In genomic region chr5:69507045-69507444, GRCm38 (mm10) we compare ENCODE assay signal across 20 mouse cellular contexts. TPM values are rescaled to one million over a fixed set of nuclear protein-coding genes. Genes with fewer than 3 reads are reported as not detected.
DNase-seq lines count a peak whose midpoint lies in the region; ATAC-seq and TF ChIP-seq lines count a peak whose summit lies in the region.
"Had no signal": no experiment of that assay in that cellular context is flagged by ENCODE, and none has a peak within 500 bp of the region (broad histone marks: within the 10 kb centered on the region; RNA-seq: fewer than 3 reads in every experiment).

No protein-coding gene starts in this region.

- no peaks in the 10 kb centered on the region for H3K36me3 ChIP-seq in forebrain, embryonic 14.5 days (ENCODE audit: control insufficient read depth, insufficient read depth, low read length)
- no peaks in the 10 kb centered on the region for H3K36me3 ChIP-seq in forebrain, embryonic 12.5 days (replicated peaks)
- no peaks in the 10 kb centered on the region for H3K36me3 ChIP-seq in forebrain, embryonic 16.5 days (ENCODE audit: control insufficient read depth, insufficient read depth)
- no peaks in the 10 kb centered on the region for H3K36me3 ChIP-seq in heart, embryonic 12.5 days
- H3K36me3 ChIP-seq: embryonic facial prominence, embryonic 13.5 days; embryonic facial prominence, embryonic 15.5 days had no signal

- no peak overlapping the region for H3K4me2 ChIP-seq in forebrain, embryonic 14.5 days (ENCODE audit: low read length)
- H3K4me2 ChIP-seq in forebrain, embryonic 12.5 days: no peak overlapping the region
- no peak overlapping the region for H3K4me2 ChIP-seq in forebrain, embryonic 16.5 days (ENCODE audit: low read length)
- no peak overlapping the region for H3K4me2 ChIP-seq in heart, embryonic 12.5 days
- H3K4me2 ChIP-seq: embryonic facial prominence, embryonic 13.5 days; embryonic facial prominence, embryonic 15.5 days had no signal

- H3K4me1 ChIP-seq in forebrain, embryonic 14.5 days (ENCODE audit: control insufficient read depth, insufficient read depth, low read length): no peaks in the 10 kb centered on the region
- no peaks in the 10 kb centered on the region for H3K4me1 ChIP-seq in forebrain, embryonic 12.5 days
- no peaks in the 10 kb centered on the region for H3K4me1 ChIP-seq in forebrain, embryonic 16.5 days (replicated peaks; ENCODE audit: control insufficient read depth, insufficient read depth, low read length)
- H3K4me1 ChIP-seq in heart, embryonic 12.5 days (replicated peaks): no peaks in the 10 kb centered on the region
- H3K4me1 ChIP-seq: embryonic facial prominence, embryonic 13.5 days; embryonic facial prominence, embryonic 15.5 days had no signal

- no peaks in the 10 kb centered on the region for H3K9me3 ChIP-seq in forebrain, embryonic 14.5 days (replicated peaks; ENCODE audit: control insufficient read depth, low read length)
- no peaks in the 10 kb centered on the region for H3K9me3 ChIP-seq in forebrain, embryonic 12.5 days
- no peaks in the 10 kb centered on the region for H3K9me3 ChIP-seq in forebrain, embryonic 16.5 days (ENCODE audit: control insufficient read depth, low read length)
- no peaks in the 10 kb centered on the region for H3K9me3 ChIP-seq in heart, embryonic 12.5 days (replicated peaks)
- H3K9me3 ChIP-seq: embryonic facial prominence, embryonic 13.5 days; embryonic facial prominence, embryonic 15.5 days had no signal

- no peak overlapping the region for H3K27ac ChIP-seq in forebrain, embryonic 14.5 days (ENCODE audit: low read depth, low read length)
- no peak overlapping the region for H3K27ac ChIP-seq in forebrain, embryonic 12.5 days
- no peak overlapping the region for H3K27ac ChIP-seq in forebrain, embryonic 16.5 days (ENCODE audit: low read length)
- no peak overlapping the region for H3K27ac ChIP-seq in heart, embryonic 12.5 days (ENCODE audit: poor library complexity, severe bottlenecking)
- H3K27ac ChIP-seq: embryonic facial prominence, embryonic 13.5 days; embryonic facial prominence, embryonic 15.5 days had no signal

- TF ChIP-seq POLR2A in brain, embryonic 14.5 days (IDR thresholded peaks at IDR 0.05; ENCODE audit: borderline replicate concordance, extremely low read depth, insufficient read depth, insufficient read length, poor library complexity, severe bottlenecking): no peak

- DNase-seq in forebrain, embryonic 14.5 days (ENCODE audit: low spot score): peak; percentile 29
- DNase-seq in brain, embryonic 14.5 days (ENCODE audit: low read depth): peak; percentile 28
- DNase-seq in right cerebral cortex, adult 2 months (ENCODE audit: low spot score in 2 of 2): no peak
- DNase-seq: adrenal gland, adult 2 months; adrenal gland, postnatal 10 days; adrenal gland, postnatal 25 days; cerebellum, adult 11-12 months; cerebellum, adult 8-10 months; cerebellum, adult 9-11 months; cerebellum, postnatal 14 days; cerebellum, postnatal 36 days; embryo, embryonic 11 days had no signal

- WGBS in forebrain, embryonic 14.5 days: 81% methylated on average over 3 of the region's 3 CpGs
- 88% methylated on average over 3 of the region's 3 CpGs for WGBS in forebrain, embryonic 12.5 days
- 72% methylated on average over 3 of the region's 3 CpGs for WGBS in forebrain, embryonic 16.5 days
- 75% methylated on average over 3 of the region's 3 CpGs for WGBS in heart, embryonic 12.5 days

- no peak overlapping the region for H3K9ac ChIP-seq in forebrain, embryonic 14.5 days (ENCODE audit: low read length)
- no peak overlapping the region for H3K9ac ChIP-seq in forebrain, embryonic 12.5 days
- no peak overlapping the region for H3K9ac ChIP-seq in forebrain, embryonic 16.5 days (replicated peaks; ENCODE audit: low read depth, low read length)
- no peak overlapping the region for H3K9ac ChIP-seq in heart, embryonic 12.5 days
- H3K9ac ChIP-seq: embryonic facial prominence, embryonic 13.5 days; embryonic facial prominence, embryonic 15.5 days had no signal

- no peaks in the 10 kb centered on the region for H3K27me3 ChIP-seq in forebrain, embryonic 14.5 days (replicated peaks; ENCODE audit: control insufficient read depth, insufficient read depth, low read length)
- no peaks in the 10 kb centered on the region for H3K27me3 ChIP-seq in forebrain, embryonic 12.5 days
- no peaks in the 10 kb centered on the region for H3K27me3 ChIP-seq in forebrain, embryonic 16.5 days (replicated peaks; ENCODE audit: control insufficient read depth, insufficient read depth, low read length)
- no peaks in the 10 kb centered on the region for H3K27me3 ChIP-seq in heart, embryonic 12.5 days (replicated peaks)
- H3K27me3 ChIP-seq: embryonic facial prominence, embryonic 13.5 days; embryonic facial prominence, embryonic 15.5 days had no signal

- ATAC-seq in forebrain, embryonic 14.5 days: no peak
- no peak for ATAC-seq in forebrain, embryonic 12.5 days (ENCODE audit: low FRiP score)
- ATAC-seq in forebrain, embryonic 16.5 days: peak; percentile 76
- ATAC-seq in heart, embryonic 12.5 days (ENCODE audit: insufficient number of reproducible peaks, low FRiP score): no peak

- H3K4me3 ChIP-seq in forebrain, embryonic 14.5 days (ENCODE audit: low read depth, low read length): no peak overlapping the region
- H3K4me3 ChIP-seq in forebrain, embryonic 12.5 days (replicated peaks): no peak overlapping the region
- H3K4me3 ChIP-seq in forebrain, embryonic 16.5 days (replicated peaks; ENCODE audit: low read length): no peak overlapping the region
- H3K4me3 ChIP-seq in heart, embryonic 12.5 days: no peak overlapping the region
- H3K4me3 ChIP-seq: embryonic facial prominence, embryonic 13.5 days; embryonic facial prominence, embryonic 15.5 days; erythroblast, embryonic 14.5 days had no signal

- TF ChIP-seq CTCF in brain, embryonic 14.5 days (IDR thresholded peaks at IDR 0.05; ENCODE audit: borderline replicate concordance, extremely low read depth, insufficient read depth, insufficient read length): no peak

RNA-seq across cellular contexts. Expression of gene Yipf7, which starts 35.4 kb away (rescaled TPM):
- polyA plus RNA-seq in forebrain, embryonic 14.5 days (2014; fragmentation: Nextera tagmentation; extraction: Ambion mirVana): not detected in 2 replicates
- polyA plus RNA-seq in forebrain, embryonic 12.5 days (2016; fragmentation: Nextera tagmentation; extraction: Ambion mirVana): not detected in 2 replicates
- polyA plus RNA-seq in brain, embryonic 14.5 days (2012; rRNA removed): 0.10 and 0.11 TPM in 2 replicates
- polyA plus RNA-seq in forebrain, embryonic 16.5 days (2015; fragmentation: Nextera tagmentation; extraction: Ambion mirVana): not detected in 2 replicates
- 6.1 and 6.9 TPM in 2 replicates for polyA plus RNA-seq in heart, embryonic 12.5 days (2016; fragmentation: Nextera tagmentation; extraction: Ambion mirVana)
- polyA plus RNA-seq: adrenal gland, adult 2 months; C2C12; embryonic facial prominence, embryonic 11.5 days; embryonic facial prominence, embryonic 13.5 days; embryonic facial prominence, embryonic 15.5 days; erythroblast, embryonic 14.5 days had no signal

RNA-seq across cellular contexts. Expression of gene Guf1, which starts 49.7 kb away (rescaled TPM):
- 33.4 and 37.9 TPM in 2 replicates for polyA plus RNA-seq in forebrain, embryonic 14.5 days (2014; fragmentation: Nextera tagmentation; extraction: Ambion mirVana)
- 53.6 and 58.7 TPM in 2 replicates for polyA plus RNA-seq in forebrain, embryonic 12.5 days (2016; fragmentation: Nextera tagmentation; extraction: Ambion mirVana)
- 52.1 and 56.5 TPM in 2 replicates for polyA plus RNA-seq in brain, embryonic 14.5 days (2012; rRNA removed)
- polyA plus RNA-seq in forebrain, embryonic 16.5 days (2015; fragmentation: Nextera tagmentation; extraction: Ambion mirVana): 40.6 and 53.9 TPM in 2 replicates
- polyA plus RNA-seq in heart, embryonic 12.5 days (2016; fragmentation: Nextera tagmentation; extraction: Ambion mirVana): 34.8 and 37.9 TPM in 2 replicates

Comparison
In these comparisons a context has a peak if more than half of its experiments do, and no peak if none do; other contexts are left out.
1. DNase-seq: peak in forebrain, embryonic 14.5 days (single experiment) and brain, embryonic 14.5 days (single experiment); none in right cerebral cortex, adult 2 months (0 of 2).